Mouse (Mus musculus): ENCODE measurements around the gene Syne2. TPM values are rescaled to one million over a fixed set of nuclear protein-coding genes. Genes with fewer than 3 reads are reported as not detected.
A peak's percentile ranks its signal among the peaks of the same experiment; 100 is the strongest.
"Not testable (repeated sequence)": the region's sequence is repeated elsewhere in the genome, so short reads cannot be mapped to it uniquely, and the experiment has no call there.

Syne2 gene
- 45.2 and 64.1 TPM in 2 replicates for polyA plus RNA-seq (2014; fragmentation: Nextera tagmentation; extraction: Ambion mirVana)

- Histone ChIP-seq H3K9ac (ENCODE audit: low read depth, low read length) (peak within 1 kb of the TSS; percentile 96), H3K36me3 (ENCODE audit: control insufficient read depth, insufficient read depth, low read length) (no peaks in the 10 kb centered on the region), H3K4me2 (peak within 1 kb of the TSS; percentile 66), H3K27me3 (ENCODE audit: control insufficient read depth, insufficient read depth, low read length) (no peaks in the 10 kb centered on the region), H3K9me3 (replicated peaks; ENCODE audit: control insufficient read depth, low read length) (no peaks in the 10 kb centered on the region), H3K4me3 (ENCODE audit: low read depth, low read length) (peak within 1 kb of the TSS; percentile 88), H3K27ac (ENCODE audit: low read depth, low read length) (peak within 1 kb of the TSS; percentile 80), H3K4me1 (ENCODE audit: control insufficient read depth, insufficient read depth, low read length) (peaks cover 27% of the 10 kb centered on the region)
- ATAC-seq (replicated peaks; ENCODE audit: insufficient number of reproducible peaks, low FRiP score, low TSS enrichment), result peak; percentile 90
- WGBS (ENCODE audit: insufficient replicate concordance), result under 1% methylated on average over 49 of the region's 54 CpGs
Observed at GRCm38 (mm10) chr12:75817959-75818452, at the start of gene Syne2. TSS of gene Syne2 (plus strand) at chr12:75818134.

GRCm38 (mm10) chr12:75771410-75771809 lies 46.5 kb upstream of the Syne2 start:
- Histone ChIP-seq H3K4me3 (ENCODE audit: low read depth, low read length) (no peak overlapping the region), H3K36me3 (ENCODE audit: control insufficient read depth, insufficient read depth, low read length) (no peaks in the 10 kb centered on the region), H3K4me2 (no peak overlapping the region), H3K27me3 (ENCODE audit: control insufficient read depth, insufficient read depth, low read length) (no peaks in the 10 kb centered on the region), H3K4me1 (ENCODE audit: control insufficient read depth, insufficient read depth, low read length) (peaks cover 9% of the 10 kb centered on the region), H3K9ac (ENCODE audit: low read depth, low read length) (no peak overlapping the region), H3K9me3 (replicated peaks; ENCODE audit: control insufficient read depth, low read length) (no peaks in the 10 kb centered on the region), H3K27ac (ENCODE audit: low read depth, low read length) (no peak overlapping the region)
- 9% methylated on average over 3 of the region's 3 CpGs for WGBS (ENCODE audit: insufficient replicate concordance)
- ATAC-seq (replicated peaks; ENCODE audit: insufficient number of reproducible peaks, low FRiP score, low TSS enrichment), result no peak

- Histone ChIP-seq H3K4me2 (no peak overlapping the region), H3K4me1 (ENCODE audit: control insufficient read depth, insufficient read depth, low read length) (0 out of 2 replicates have a peak, but pooled peaks cover 4% of the 10 kb centered on the region), H3K9me3 (replicated peaks; ENCODE audit: control insufficient read depth, low read length) (no peaks in the 10 kb centered on the region), H3K9ac (ENCODE audit: low read depth, low read length) (no peak overlapping the region), H3K36me3 (ENCODE audit: control insufficient read depth, insufficient read depth, low read length) (no peaks in the 10 kb centered on the region), H3K27me3 (ENCODE audit: control insufficient read depth, insufficient read depth, low read length) (no peaks in the 10 kb centered on the region), H3K4me3 (ENCODE audit: low read depth, low read length) (no peak overlapping the region), H3K27ac (ENCODE audit: low read depth, low read length) (no peak overlapping the region)
- no peak for ATAC-seq (replicated peaks; ENCODE audit: insufficient number of reproducible peaks, low FRiP score, low TSS enrichment)
- WGBS (ENCODE audit: insufficient replicate concordance), result 22% methylated on average over 3 of the region's 3 CpGs
Observed at GRCm38 (mm10) chr12:75772424-75773034, 45.4 kb upstream of the Syne2 start.

- H3K9me3 ChIP-seq (replicated peaks; ENCODE audit: control insufficient read depth, low read length), result no peaks in the 10 kb centered on the region
- H3K9ac ChIP-seq (ENCODE audit: low read depth, low read length), result no peak overlapping the region
- no peak overlapping the region for H3K4me2 ChIP-seq
- no peak overlapping the region for H3K4me3 ChIP-seq (ENCODE audit: low read depth, low read length)
- no peak overlapping the region for H3K27ac ChIP-seq (ENCODE audit: low read depth, low read length)
- no peaks in the 10 kb centered on the region for H3K27me3 ChIP-seq (ENCODE audit: control insufficient read depth, insufficient read depth, low read length)
- no peaks in the 10 kb centered on the region for H3K4me1 ChIP-seq (ENCODE audit: control insufficient read depth, insufficient read depth, low read length)
- ATAC-seq (replicated peaks; ENCODE audit: insufficient number of reproducible peaks, low FRiP score, low TSS enrichment), result no peak
- H3K36me3 ChIP-seq (ENCODE audit: control insufficient read depth, insufficient read depth, low read length), result no peaks in the 10 kb centered on the region
Observed at GRCm38 (mm10) chr12:75781445-75781844, 36.5 kb upstream of the Syne2 start.

GRCm38 (mm10) chr12:75781995-75782394 lies 35.9 kb upstream of the Syne2 start:
- no peak overlapping the region for H3K9ac ChIP-seq (ENCODE audit: low read depth, low read length)
- no peaks in the 10 kb centered on the region for H3K9me3 ChIP-seq (replicated peaks; ENCODE audit: control insufficient read depth, low read length)
- H3K4me2 ChIP-seq, result no peak overlapping the region
- no peaks in the 10 kb centered on the region for H3K27me3 ChIP-seq (ENCODE audit: control insufficient read depth, insufficient read depth, low read length)
- H3K4me1 ChIP-seq (ENCODE audit: control insufficient read depth, insufficient read depth, low read length), result no peaks in the 10 kb centered on the region
- no peaks in the 10 kb centered on the region for H3K36me3 ChIP-seq (ENCODE audit: control insufficient read depth, insufficient read depth, low read length)
- no peak overlapping the region for H3K4me3 ChIP-seq (ENCODE audit: low read depth, low read length)
- no peak for ATAC-seq (replicated peaks; ENCODE audit: insufficient number of reproducible peaks, low FRiP score, low TSS enrichment)
- 66% methylated on average over 7 of the region's 7 CpGs for WGBS (ENCODE audit: insufficient replicate concordance)
- H3K27ac ChIP-seq (ENCODE audit: low read depth, low read length), result no peak overlapping the region

DNA sequence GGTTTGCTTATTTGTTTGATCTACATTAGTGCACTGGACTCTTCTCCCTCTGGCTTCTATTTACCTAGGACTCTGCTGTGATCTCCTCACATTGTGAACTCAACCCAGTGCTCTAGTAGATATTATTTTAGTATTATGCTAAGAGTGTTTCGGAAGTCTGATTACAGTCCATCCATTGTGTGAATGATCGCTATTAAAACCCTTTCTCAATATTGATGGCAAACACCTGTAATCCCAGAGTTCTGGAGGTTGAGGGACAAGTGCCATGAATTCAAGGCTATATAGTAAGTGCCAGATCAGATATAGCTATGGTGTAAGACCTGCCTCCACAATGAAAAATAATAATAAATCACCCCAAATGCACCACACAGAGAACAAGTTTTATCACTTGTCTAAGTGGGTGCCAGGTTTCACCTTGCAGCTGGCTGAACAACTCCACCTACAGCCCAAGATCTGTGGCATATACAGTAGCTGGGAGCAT lies 33.6 kb upstream of the Syne2 start:
- H3K9ac ChIP-seq (ENCODE audit: low read depth, low read length), result no peak overlapping the region
- H3K27me3 ChIP-seq (ENCODE audit: control insufficient read depth, insufficient read depth, low read length), result no peaks in the 10 kb centered on the region
- no peak overlapping the region for H3K27ac ChIP-seq (ENCODE audit: low read depth, low read length)
- no peaks in the 10 kb centered on the region for H3K9me3 ChIP-seq (replicated peaks; ENCODE audit: control insufficient read depth, low read length)
- no peak overlapping the region for H3K4me2 ChIP-seq
- no peak for ATAC-seq (replicated peaks; ENCODE audit: insufficient number of reproducible peaks, low FRiP score, low TSS enrichment)
- no peaks in the 10 kb centered on the region for H3K36me3 ChIP-seq (ENCODE audit: control insufficient read depth, insufficient read depth, low read length)
- H3K4me1 ChIP-seq (ENCODE audit: control insufficient read depth, insufficient read depth, low read length), result no peaks in the 10 kb centered on the region
- no peak overlapping the region for H3K4me3 ChIP-seq (ENCODE audit: low read depth, low read length)
- WGBS (ENCODE audit: insufficient replicate concordance), result 77% methylated on average over 2 of the region's 2 CpGs

DNA sequence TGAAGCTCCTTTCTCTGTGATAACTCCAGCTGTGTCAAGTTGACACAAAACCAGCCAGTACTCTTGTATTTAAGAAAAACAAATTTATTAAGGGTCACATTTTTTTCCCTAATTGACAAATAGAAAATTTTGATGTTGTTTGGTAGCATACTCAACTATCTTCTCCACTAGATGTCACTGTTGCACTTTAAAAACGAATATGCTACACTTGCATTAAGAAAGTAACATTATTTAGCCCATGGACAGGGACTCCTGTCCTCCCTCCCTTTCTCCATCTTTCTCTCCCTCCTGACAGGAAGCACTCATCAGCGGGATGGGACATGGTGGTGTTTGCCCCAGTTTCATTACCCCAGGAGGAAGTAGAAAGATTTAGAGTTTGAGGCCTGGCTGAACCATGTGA lies 31.3 kb upstream of the Syne2 start:
- not testable (repeated sequence) for H3K4me1 ChIP-seq (ENCODE audit: control insufficient read depth, insufficient read depth, low read length); H3K9ac ChIP-seq (ENCODE audit: low read depth, low read length); H3K36me3 ChIP-seq (ENCODE audit: control insufficient read depth, insufficient read depth, low read length); ATAC-seq (replicated peaks; ENCODE audit: insufficient number of reproducible peaks, low FRiP score, low TSS enrichment); H3K4me3 ChIP-seq (ENCODE audit: low read depth, low read length); H3K27ac ChIP-seq (ENCODE audit: low read depth, low read length); H3K9me3 ChIP-seq (replicated peaks; ENCODE audit: control insufficient read depth, low read length); H3K4me2 ChIP-seq; H3K27me3 ChIP-seq (ENCODE audit: control insufficient read depth, insufficient read depth, low read length)
- WGBS (ENCODE audit: insufficient replicate concordance), result 5% methylated on average over 2 of the region's 2 CpGs

DNA sequence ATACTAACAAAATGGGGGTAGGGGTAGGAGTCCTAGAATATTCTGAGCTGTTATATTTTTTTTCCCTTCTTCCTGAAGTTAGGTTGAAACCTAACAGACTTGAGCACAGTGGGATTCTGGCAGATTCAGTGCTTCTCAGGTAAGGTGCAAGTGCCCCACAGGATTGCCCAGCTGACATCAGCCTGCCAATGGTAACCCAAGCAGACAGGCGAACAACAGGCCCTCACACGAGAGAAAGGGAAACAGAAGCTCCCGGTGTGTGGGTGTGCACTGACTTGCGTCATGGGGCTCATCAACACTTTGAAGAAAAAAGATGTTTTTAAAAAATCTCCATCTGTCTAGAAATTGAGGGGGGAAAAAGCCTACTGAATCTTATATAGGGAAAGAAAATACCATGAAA lies 28.5 kb upstream of the Syne2 start:
- no peaks in the 10 kb centered on the region; the same call in 1 of the 2 replicates for H3K4me1 ChIP-seq (ENCODE audit: control insufficient read depth, insufficient read depth, low read length)
- H3K4me3 ChIP-seq (ENCODE audit: low read depth, low read length), result no peak overlapping the region
- no peak overlapping the region for H3K9ac ChIP-seq (ENCODE audit: low read depth, low read length)
- 46% methylated on average over 4 of the region's 4 CpGs for WGBS (ENCODE audit: insufficient replicate concordance)
- ATAC-seq (replicated peaks; ENCODE audit: insufficient number of reproducible peaks, low FRiP score, low TSS enrichment), result no peak
- no peaks in the 10 kb centered on the region for H3K27me3 ChIP-seq (ENCODE audit: control insufficient read depth, insufficient read depth, low read length)
- no peaks in the 10 kb centered on the region for H3K9me3 ChIP-seq (replicated peaks; ENCODE audit: control insufficient read depth, low read length)
- H3K27ac ChIP-seq (ENCODE audit: low read depth, low read length), result no peak overlapping the region
- H3K4me2 ChIP-seq, result no peak overlapping the region
- no peaks in the 10 kb centered on the region for H3K36me3 ChIP-seq (ENCODE audit: control insufficient read depth, insufficient read depth, low read length)

- WGBS (ENCODE audit: insufficient replicate concordance), result 30% methylated on average over 4 of the region's 4 CpGs
- no peaks in the 10 kb centered on the region for H3K9me3 ChIP-seq (replicated peaks; ENCODE audit: control insufficient read depth, low read length)
- H3K27ac ChIP-seq (ENCODE audit: low read depth, low read length), result no peak overlapping the region
- no peaks in the 10 kb centered on the region for H3K27me3 ChIP-seq (ENCODE audit: control insufficient read depth, insufficient read depth, low read length)
- no peak overlapping the region for H3K9ac ChIP-seq (ENCODE audit: low read depth, low read length)
- no peaks in the 10 kb centered on the region for H3K36me3 ChIP-seq (ENCODE audit: control insufficient read depth, insufficient read depth, low read length)
- H3K4me1 ChIP-seq (ENCODE audit: control insufficient read depth, insufficient read depth, low read length), result peaks cover 3% of the 10 kb centered on the region; the same call in 1 of the 2 replicates
- H3K4me2 ChIP-seq, result no peak overlapping the region
- H3K4me3 ChIP-seq (ENCODE audit: low read depth, low read length), result no peak overlapping the region
- ATAC-seq (replicated peaks; ENCODE audit: insufficient number of reproducible peaks, low FRiP score, low TSS enrichment), result peak; percentile 63; the same call in 1 of the 2 replicates
Observed at GRCm38 (mm10) chr12:75794527-75794926, 23.4 kb upstream of the Syne2 start.
